ENCODE assay signal across 26 mouse cellular contexts in genomic region chr5:98991600-98991999, GRCm38 (mm10). TPM values are rescaled to one million over a fixed set of nuclear protein-coding genes. Genes with fewer than 3 reads are reported as not detected.
"Had no signal": no experiment of that assay in that cellular context is flagged by ENCODE, and none has a peak within 500 bp of the region (broad histone marks: within the 10 kb centered on the region; RNA-seq: fewer than 3 reads in every experiment).

No protein-coding gene starts in this region.

- H3K27me3 ChIP-seq: heart, embryonic 12.5 days; hindbrain, embryonic 12.5 days; limb, embryonic 12.5 days; liver, embryonic 13.5 days; liver, embryonic 15.5 days had no signal

- H3K9ac ChIP-seq: heart, embryonic 12.5 days; hindbrain, embryonic 12.5 days; hindbrain, embryonic 14.5 days; limb, embryonic 12.5 days; liver, embryonic 13.5 days; liver, embryonic 15.5 days had no signal

- ATAC-seq: hindbrain, embryonic 16.5 days; inflammation-experienced regulatory T-cells, adult 6 months had no signal

- DNase-seq: gastrocnemius, adult 2 months; gastrocnemius, postnatal 10 days; gastrocnemius, postnatal 25 days; heart, adult 18-20 months; heart, postnatal 10 days; heart, postnatal 4 days; kidney, adult 18-20 months; kidney, adult 8-10 months; kidney, postnatal 10 days; kidney, postnatal 25 days; kidney, postnatal 4 days; liver, embryonic 13.5 days had no signal

- H3K27ac ChIP-seq: gastrocnemius, adult 2 months; heart, embryonic 10.5 days; hindbrain, embryonic 10.5 days; hindbrain, embryonic 12.5 days; hindbrain, embryonic 14.5 days; layer of hippocampus, adult 2 months; left cerebral cortex, adult 2 months; limb, embryonic 10.5 days; limb, embryonic 12.5 days; liver, embryonic 13.5 days; liver, embryonic 15.5 days had no signal

- H3K4me3 ChIP-seq: gastrocnemius, adult 2 months; heart, embryonic 10.5 days; heart, embryonic 12.5 days; hindbrain, embryonic 10.5 days; hindbrain, embryonic 12.5 days; layer of hippocampus, adult 2 months; left cerebral cortex, adult 2 months; limb, embryonic 10.5 days; limb, embryonic 12.5 days; liver, embryonic 13.5 days; liver, embryonic 15.5 days had no signal

- H3K4me1 ChIP-seq: heart, embryonic 10.5 days; heart, embryonic 12.5 days; liver, embryonic 13.5 days; liver, embryonic 15.5 days had no signal

- H3K9me3 ChIP-seq: heart, embryonic 10.5 days; heart, embryonic 12.5 days; hindbrain, embryonic 10.5 days; hindbrain, embryonic 12.5 days; limb, embryonic 10.5 days; limb, embryonic 12.5 days; liver, embryonic 13.5 days; liver, embryonic 15.5 days had no signal

- H3K4me2 ChIP-seq: heart, embryonic 12.5 days; hindbrain, embryonic 12.5 days; hindbrain, embryonic 14.5 days; limb, embryonic 12.5 days; liver, embryonic 11.5 days; liver, embryonic 13.5 days; liver, embryonic 15.5 days had no signal

- H3K36me3 ChIP-seq: heart, embryonic 10.5 days; heart, embryonic 12.5 days; hindbrain, embryonic 10.5 days; hindbrain, embryonic 12.5 days; limb, embryonic 10.5 days; limb, embryonic 12.5 days; liver, embryonic 13.5 days; liver, embryonic 15.5 days had no signal

RNA-seq across cellular contexts. Expression of gene Prkg2, which starts 45.6 kb away (rescaled TPM):
- total RNA-seq: granulocyte monocyte progenitor cell, adult 5-6 weeks had no signal
- polyA plus RNA-seq: inflammation-experienced regulatory T-cells, adult 6 months had no signal
